Mouse (Mus musculus) neural tube, embryonic 11.5 days (tissue): ENCODE measurements around the gene Cyb5d1. TPM values are rescaled to one million over a fixed set of nuclear protein-coding genes. Genes with fewer than 3 reads are reported as not detected.
A peak's percentile ranks its signal among the peaks of the same experiment; 100 is the strongest.
"Not testable (repeated sequence)": the region's sequence is repeated elsewhere in the genome, so short reads cannot be mapped to it uniquely, and the experiment has no call there.

Experiments
- ATAC-seq: fragments of 200-750 bp; cut with Nextera tagmentation; 2 replicates; pipeline ENCODE4 v1.8.0; 2017; ENCODE audit warnings: moderate number of reproducible peaks, mild to moderate bottlenecking, moderate TSS enrichment, moderate library complexity; ENCODE audit not compliant: insufficient read depth, low FRiP score, low TSS enrichment
- DNase-seq: peaks from one replicate; pipeline ENCODE4 v3.0.0-alpha.2; 2015; ENCODE audit warnings: low spot score
- H3K27ac ChIP-seq: fragments of 300-500 bp; sonication (generic); 2 replicates; pipeline ENCODE4 v1.5.1; 2014; ENCODE audit warnings: low read depth, mild to moderate bottlenecking, low read length
- H3K27me3 ChIP-seq: fragments of 300-500 bp; sonication (generic); 2 replicates; pipeline ENCODE4 v1.6.1; 2014; ENCODE audit warnings: mild to moderate bottlenecking, low read length, mixed read lengths; ENCODE audit not compliant: control insufficient read depth, insufficient read depth
- H3K36me3 ChIP-seq: fragments of 300-500 bp; sonication (generic); 2 replicates; pipeline ENCODE4 v1.6.1; 2014; ENCODE audit warnings: mild to moderate bottlenecking, low read length, moderate library complexity, mixed read lengths; ENCODE audit not compliant: control insufficient read depth, insufficient read depth
- H3K4me1 ChIP-seq: fragments of 300-500 bp; sonication (generic); 2 replicates; pipeline ENCODE4 v1.6.1; 2014; ENCODE audit warnings: low read length, mixed read lengths; ENCODE audit not compliant: control insufficient read depth, insufficient read depth
- H3K4me2 ChIP-seq: fragments of 300-500 bp; sonication (generic); 2 replicates; pipeline ENCODE4 v1.6.1; 2014; ENCODE audit warnings: low read depth, mild to moderate bottlenecking, moderate library complexity
- H3K4me3 ChIP-seq: fragments of 300-500 bp; sonication (generic); 2 replicates; pipeline ENCODE4 v1.5.1; 2014; ENCODE audit warnings: low read depth, low read length
- H3K9ac ChIP-seq: fragments of 300-500 bp; sonication (generic); 2 replicates; pipeline ENCODE4 v1.6.1; 2014; ENCODE audit warnings: mild to moderate bottlenecking, low read length
- H3K9me3 ChIP-seq: fragments of 300-500 bp; sonication (generic); 2 replicates; pipeline ENCODE4 v1.6.1; 2016; ENCODE audit warnings: low read length; ENCODE audit not compliant: control insufficient read depth
- WGBS: fragments of 180-500 bp; shearing (Covaris S2); extraction: QIAGEN DNeasy Blood & Tissue Kit; methylation state at CpG from one replicate; pipeline ENCODE4 v1.1.7; 2014; 5-methylcytosine and 5-hydroxymethylcytosine counted together
- polyA plus RNA-seq: library from polyadenylated mRNA; unstranded; fragments of >200 nt; fragmentation: Nextera tagmentation; extraction: Ambion mirVana; gene quantifications from 2 replicates; pipeline ENCODE4 v1.2.1, GENCODE M21; 2014

Gene Cyb5d1
- 44.7 and 48.4 TPM in 2 replicates for polyA plus RNA-seq

DNA sequence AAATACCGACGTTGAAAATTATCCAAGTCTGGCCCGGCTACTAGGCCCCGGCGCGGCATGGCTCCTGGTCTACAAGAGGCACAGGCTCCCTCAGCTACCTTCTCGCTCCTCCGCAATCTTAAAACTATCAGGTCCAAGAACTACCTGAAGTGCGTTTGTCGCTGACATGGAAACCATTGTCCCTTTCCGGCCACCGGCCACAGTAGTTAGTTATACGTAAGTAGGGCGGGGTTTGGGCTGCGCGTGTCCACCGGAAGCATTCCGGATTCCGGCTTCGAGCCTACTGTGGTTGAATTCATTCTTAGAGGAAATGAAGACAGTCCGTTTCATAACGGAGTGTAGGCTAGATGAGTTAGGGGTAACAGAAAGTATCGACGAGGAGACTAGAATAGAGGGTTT is at the start of gene Cyb5d1, which contains the start of gene Naa38:
Cyb5d1 (minus strand) TSS at position 397 of the 399 bp plus-strand sequence.
Naa38 (plus strand) TSS at position 253 of the 399 bp plus-strand sequence.
- peaks cover 23% of the 10 kb centered on the region for H3K4me1 ChIP-seq
- ATAC-seq (peak; percentile 73), DNase-seq (peak; percentile 88)
- not testable (repeated sequence) for H3K36me3 ChIP-seq, H3K9me3 ChIP-seq, H3K27me3 ChIP-seq
- peak within 1 kb of the TSS; percentile 78 for H3K4me2 ChIP-seq
- WGBS: 1% methylated on average over 21 of the region's 24 CpGs
- H3K4me3 ChIP-seq: peak within 1 kb of the TSS; percentile 63
- peak within 1 kb of the TSS; percentile 96 for H3K9ac ChIP-seq
- peak within 1 kb of the TSS; percentile 83 for H3K27ac ChIP-seq

DNA sequence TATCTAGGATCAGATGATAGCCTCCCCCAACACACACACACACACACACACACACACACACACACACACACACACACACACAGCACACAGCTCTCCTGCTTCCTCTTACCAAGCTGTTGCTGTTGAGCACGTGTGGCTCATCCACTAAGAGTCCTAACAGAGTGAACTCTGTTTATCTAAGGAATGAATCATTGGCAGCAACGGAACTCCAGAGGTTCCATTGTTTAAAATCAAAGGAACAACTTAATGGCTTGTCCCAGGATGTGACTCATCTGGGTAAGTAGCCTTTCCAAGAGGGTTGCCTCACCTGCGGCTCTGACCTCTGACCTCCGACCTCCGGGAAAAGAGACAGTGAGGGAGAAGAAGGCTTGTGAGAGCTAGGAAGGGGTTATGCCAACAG is 47.9 kb upstream of the Cyb5d1 start:
- Histone ChIP-seq H3K27ac (no peak overlapping the region), H3K4me2 (no peak overlapping the region), H3K4me3 (no peak overlapping the region), H3K27me3 (no peaks in the 10 kb centered on the region), H3K9ac (no peak overlapping the region), H3K9me3 (no peaks in the 10 kb centered on the region), H3K4me1 (no peaks in the 10 kb centered on the region), H3K36me3 (no peaks in the 10 kb centered on the region)
- DNase-seq: no peak
- ATAC-seq: no peak
- 47% methylated on average over 5 of the region's 5 CpGs for WGBS

DNA sequence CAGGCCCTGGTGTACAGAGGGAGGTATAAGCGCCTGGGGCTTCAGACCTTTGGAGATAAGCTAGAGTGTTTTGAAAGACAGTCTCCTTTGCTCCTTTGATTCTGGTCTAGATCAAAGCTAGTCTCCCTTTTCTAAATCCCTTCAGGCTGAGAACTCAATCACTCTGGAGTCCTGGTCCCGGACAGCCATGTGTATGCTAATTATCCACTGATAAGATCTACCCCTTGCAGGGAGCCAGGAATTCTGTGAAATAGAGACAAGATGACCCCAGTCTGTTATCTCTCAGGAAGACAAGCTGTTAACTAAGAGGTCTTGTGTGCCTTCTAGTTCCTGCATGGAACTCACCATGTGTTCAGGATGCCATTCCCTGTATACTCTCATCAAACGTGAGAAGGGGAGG is 41.9 kb upstream of the Cyb5d1 start:
- no peak overlapping the region for H3K4me2 ChIP-seq
- no peak overlapping the region for H3K9ac ChIP-seq
- H3K36me3 ChIP-seq: no peaks in the 10 kb centered on the region
- 62% methylated on average over 3 of the region's 3 CpGs for WGBS
- no peak overlapping the region for H3K27ac ChIP-seq
- no peaks in the 10 kb centered on the region for H3K4me1 ChIP-seq
- DNase-seq (no peak), ATAC-seq (no peak)
- H3K4me3 ChIP-seq: no peak overlapping the region
- H3K27me3 ChIP-seq: no peaks in the 10 kb centered on the region
- no peaks in the 10 kb centered on the region for H3K9me3 ChIP-seq

DNA sequence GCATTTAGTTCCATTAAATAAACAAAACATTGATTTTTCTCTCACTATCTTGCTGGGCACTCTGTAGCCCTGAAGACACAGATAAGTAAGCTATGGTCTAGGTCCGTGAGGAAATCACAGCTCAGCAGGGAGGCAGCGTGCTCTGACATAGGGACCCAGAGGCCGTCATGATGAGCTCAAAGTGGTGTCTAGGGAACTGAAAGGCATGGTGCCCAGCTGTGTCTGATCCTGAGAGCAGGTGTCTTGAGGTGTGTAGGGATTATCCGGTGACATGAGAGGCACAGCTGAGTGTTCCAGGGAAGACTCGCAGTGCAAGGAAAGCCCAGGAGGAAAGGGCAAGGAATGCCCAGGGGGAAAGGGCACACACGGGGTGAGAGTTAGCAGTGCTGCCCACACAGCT is 37.8 kb upstream of the Cyb5d1 start:
- H3K4me2 ChIP-seq: no peak overlapping the region
- no peak overlapping the region for H3K27ac ChIP-seq
- H3K27me3 ChIP-seq: no peaks in the 10 kb centered on the region
- no peaks in the 10 kb centered on the region for H3K4me1 ChIP-seq
- no peaks in the 10 kb centered on the region for H3K9me3 ChIP-seq
- DNase-seq (no peak), ATAC-seq (no peak)
- H3K4me3 ChIP-seq: no peak overlapping the region
- no peaks in the 10 kb centered on the region for H3K36me3 ChIP-seq
- WGBS: 67% methylated on average over 6 of the region's 6 CpGs
- H3K9ac ChIP-seq: no peak overlapping the region

DNA sequence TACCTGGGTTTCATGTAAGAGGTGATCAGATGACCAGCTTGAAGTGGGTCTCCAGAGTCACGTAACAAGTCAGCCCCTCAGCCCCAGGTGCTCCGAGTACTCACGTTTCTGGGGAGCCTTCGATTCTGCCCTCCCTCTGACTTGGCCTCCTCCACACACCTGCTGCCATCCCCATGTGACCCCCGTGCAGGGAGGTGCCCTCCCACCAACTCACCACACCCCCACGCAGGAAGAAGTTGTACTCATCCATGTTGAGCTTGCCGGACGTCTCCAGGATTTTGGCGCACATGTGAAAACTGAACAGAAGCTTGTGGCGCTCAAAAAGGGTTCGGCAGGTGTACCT is 37.2 kb upstream of the Cyb5d1 start:
- no peak overlapping the region for H3K9ac ChIP-seq
- H3K4me1 ChIP-seq: no peaks in the 10 kb centered on the region
- H3K36me3 ChIP-seq: no peaks in the 10 kb centered on the region
- no peaks in the 10 kb centered on the region for H3K27me3 ChIP-seq
- no peak for DNase-seq
- H3K4me3 ChIP-seq: no peak overlapping the region
- H3K27ac ChIP-seq: no peak overlapping the region
- H3K9me3 ChIP-seq: no peaks in the 10 kb centered on the region
- no peak overlapping the region for H3K4me2 ChIP-seq
- 77% methylated on average over 11 of the region's 11 CpGs for WGBS
- no peak for ATAC-seq

DNA sequence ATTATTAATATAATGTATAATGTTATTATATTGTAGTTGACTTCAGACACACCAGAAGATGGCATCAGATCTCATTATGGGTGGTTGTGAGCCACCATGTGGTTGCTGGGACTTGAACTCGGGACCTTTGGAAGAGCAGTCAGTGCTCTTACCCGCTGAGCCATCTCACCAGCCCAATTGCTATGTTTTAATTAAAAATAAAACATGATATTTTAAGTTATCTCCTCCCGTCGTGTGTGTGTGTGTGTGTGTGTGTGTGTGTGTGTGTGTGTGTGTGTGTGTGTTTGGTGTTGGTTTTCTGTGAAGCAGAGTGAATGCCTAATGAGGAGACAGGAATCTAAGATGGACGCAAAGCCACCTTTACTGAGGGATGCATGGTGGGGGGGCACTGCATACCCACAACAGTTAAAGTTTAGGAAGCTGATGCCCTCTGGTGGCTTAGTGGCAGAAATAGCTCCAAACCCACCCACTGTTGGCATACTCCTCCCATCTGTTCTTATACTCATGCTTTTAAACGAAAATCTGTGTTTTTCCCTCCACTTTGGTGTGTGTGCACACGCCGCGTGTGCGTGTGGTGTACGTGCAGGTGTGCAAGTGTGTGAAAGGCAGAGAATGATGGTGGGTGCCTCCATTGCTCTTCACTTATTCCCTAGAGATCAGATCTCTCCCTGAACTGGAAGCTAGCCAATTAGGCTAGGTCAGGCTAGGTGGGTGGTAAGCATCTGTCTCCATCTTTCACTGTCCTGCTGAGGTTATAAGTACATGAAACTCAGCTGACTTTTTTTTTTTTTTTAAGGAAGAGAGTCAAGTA is 36.6 kb upstream of the Cyb5d1 start:
- H3K9ac ChIP-seq: no peak overlapping the region
- H3K9me3 ChIP-seq: no peaks in the 10 kb centered on the region
- ATAC-seq (no peak), DNase-seq (peak; percentile 80)
- 38% methylated on average over 11 of the region's 11 CpGs for WGBS
- no peak overlapping the region for H3K4me3 ChIP-seq
- no peak overlapping the region for H3K4me2 ChIP-seq
- no peaks in the 10 kb centered on the region for H3K4me1 ChIP-seq
- no peak overlapping the region for H3K27ac ChIP-seq
- H3K36me3 ChIP-seq: no peaks in the 10 kb centered on the region
- H3K27me3 ChIP-seq: no peaks in the 10 kb centered on the region

DNA sequence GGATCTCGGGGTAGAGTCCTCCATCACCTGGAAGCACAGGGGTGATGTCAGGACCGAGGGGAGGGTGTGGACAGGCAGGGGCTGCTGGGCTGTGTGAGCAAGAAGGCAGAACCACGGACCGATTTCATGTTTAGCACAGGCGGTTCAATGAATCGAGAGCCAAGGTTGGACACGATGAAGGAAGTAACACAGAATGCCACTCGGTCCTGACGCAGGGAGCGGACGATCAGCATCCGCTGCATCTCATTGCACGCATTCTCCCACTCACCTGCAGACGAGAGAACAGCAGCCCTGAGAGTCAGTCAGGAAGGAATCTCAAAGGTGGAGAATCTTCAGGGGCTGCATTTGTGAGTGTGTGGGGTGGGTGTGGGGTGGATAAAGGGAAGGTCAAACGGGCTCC is 35.2 kb upstream of the Cyb5d1 start:
- no peak for ATAC-seq
- Histone ChIP-seq H3K27ac (no peak overlapping the region), H3K4me1 (no peaks in the 10 kb centered on the region), H3K9me3 (no peaks in the 10 kb centered on the region), H3K9ac (no peak overlapping the region), H3K4me3 (no peak overlapping the region), H3K4me2 (no peak overlapping the region), H3K36me3 (no peaks in the 10 kb centered on the region), H3K27me3 (no peaks in the 10 kb centered on the region)
- DNase-seq: no peak
- WGBS: 90% methylated on average over 15 of the region's 15 CpGs

DNA sequence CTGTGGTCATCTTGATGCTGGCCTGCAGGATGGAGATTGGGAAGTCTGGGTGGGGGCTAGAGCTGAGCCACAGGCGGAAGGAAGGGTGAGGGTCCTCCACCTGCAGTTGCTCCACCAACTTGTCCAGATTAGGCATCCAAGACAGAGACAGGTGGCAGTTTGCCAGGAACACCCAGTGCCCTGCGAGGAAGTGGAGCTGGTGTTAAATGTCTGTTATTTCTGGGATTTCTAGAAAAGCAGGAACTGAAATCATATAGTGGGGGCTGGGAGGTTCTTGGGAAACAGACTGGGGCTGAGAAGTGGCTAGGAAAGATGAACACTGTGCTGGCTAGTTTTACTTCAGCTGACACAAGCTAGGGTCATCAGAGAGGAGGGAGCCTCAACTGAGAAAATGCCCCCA is 33.9 kb upstream of the Cyb5d1 start:
- DNase-seq (no peak), ATAC-seq (no peak)
- no peaks in the 10 kb centered on the region for H3K27me3 ChIP-seq
- no peaks in the 10 kb centered on the region for H3K4me1 ChIP-seq
- WGBS: 77% methylated on average over 2 of the region's 2 CpGs
- no peaks in the 10 kb centered on the region for H3K36me3 ChIP-seq
- no peak overlapping the region for H3K27ac ChIP-seq
- H3K4me2 ChIP-seq: no peak overlapping the region
- no peaks in the 10 kb centered on the region for H3K9me3 ChIP-seq
- no peak overlapping the region for H3K9ac ChIP-seq
- no peak overlapping the region for H3K4me3 ChIP-seq

DNA sequence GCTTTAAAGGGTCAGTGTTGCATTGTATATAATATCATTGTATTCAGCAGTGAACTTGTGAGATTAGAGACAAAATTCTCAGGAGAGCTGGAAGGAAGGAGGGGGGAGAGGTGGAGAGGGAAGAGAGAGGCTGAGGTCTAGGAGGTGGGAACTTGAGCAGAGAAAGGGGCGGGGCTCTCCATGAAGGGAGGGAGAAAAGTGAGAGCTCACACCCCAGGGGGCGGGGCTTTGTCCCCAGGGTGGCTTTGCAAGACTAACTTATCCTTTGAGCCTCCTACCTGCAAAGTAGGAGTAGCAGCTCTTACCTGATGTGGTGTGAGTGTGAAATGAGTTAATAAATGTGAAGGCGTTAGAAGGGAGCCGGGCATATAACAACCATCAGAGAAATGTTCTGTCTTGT is 33.3 kb upstream of the Cyb5d1 start:
- Histone ChIP-seq H3K9ac (no peak overlapping the region), H3K27me3 (no peaks in the 10 kb centered on the region), H3K4me1 (no peaks in the 10 kb centered on the region), H3K27ac (no peak overlapping the region), H3K36me3 (no peaks in the 10 kb centered on the region), H3K4me3 (no peak overlapping the region), H3K4me2 (no peak overlapping the region), H3K9me3 (no peaks in the 10 kb centered on the region)
- 26% methylated on average over 4 of the region's 4 CpGs for WGBS
- no peak for ATAC-seq
- DNase-seq: no peak
